Mouse (Mus musculus): ENCODE measurements around the gene Gtf2ird1. TPM values are rescaled to one million over a fixed set of nuclear protein-coding genes. Genes with fewer than 3 reads are reported as not detected.

Gtf2ird1 gene
- polyA plus RNA-seq (2021; fragmentation: Nextera tagmentation) = 6.6 and 8.8 TPM in 2 replicates
- long read RNA-seq, experiment 1, partial matches to known transcripts = 8 of 16 reads
- long read RNA-seq, experiment 1, other reads (novel, unspliced or antisense) = 5 of 16 reads
- long read RNA-seq, experiment 2, transcript Gtf2ird1-209 (30 exons, 3,524 nt) = major isoform, 6 of 48 reads
- long read RNA-seq, experiment 2, partial matches to known transcripts = 7 of 48 reads
- long read RNA-seq, experiment 2, other reads (novel, unspliced or antisense) = 21 of 48 reads

GRCm38 (mm10) chr5:134456503-134456962, at the start of gene Gtf2ird1:
Gene Gtf2ird1 (minus strand): TSS chr5:134456716.

DNA sequence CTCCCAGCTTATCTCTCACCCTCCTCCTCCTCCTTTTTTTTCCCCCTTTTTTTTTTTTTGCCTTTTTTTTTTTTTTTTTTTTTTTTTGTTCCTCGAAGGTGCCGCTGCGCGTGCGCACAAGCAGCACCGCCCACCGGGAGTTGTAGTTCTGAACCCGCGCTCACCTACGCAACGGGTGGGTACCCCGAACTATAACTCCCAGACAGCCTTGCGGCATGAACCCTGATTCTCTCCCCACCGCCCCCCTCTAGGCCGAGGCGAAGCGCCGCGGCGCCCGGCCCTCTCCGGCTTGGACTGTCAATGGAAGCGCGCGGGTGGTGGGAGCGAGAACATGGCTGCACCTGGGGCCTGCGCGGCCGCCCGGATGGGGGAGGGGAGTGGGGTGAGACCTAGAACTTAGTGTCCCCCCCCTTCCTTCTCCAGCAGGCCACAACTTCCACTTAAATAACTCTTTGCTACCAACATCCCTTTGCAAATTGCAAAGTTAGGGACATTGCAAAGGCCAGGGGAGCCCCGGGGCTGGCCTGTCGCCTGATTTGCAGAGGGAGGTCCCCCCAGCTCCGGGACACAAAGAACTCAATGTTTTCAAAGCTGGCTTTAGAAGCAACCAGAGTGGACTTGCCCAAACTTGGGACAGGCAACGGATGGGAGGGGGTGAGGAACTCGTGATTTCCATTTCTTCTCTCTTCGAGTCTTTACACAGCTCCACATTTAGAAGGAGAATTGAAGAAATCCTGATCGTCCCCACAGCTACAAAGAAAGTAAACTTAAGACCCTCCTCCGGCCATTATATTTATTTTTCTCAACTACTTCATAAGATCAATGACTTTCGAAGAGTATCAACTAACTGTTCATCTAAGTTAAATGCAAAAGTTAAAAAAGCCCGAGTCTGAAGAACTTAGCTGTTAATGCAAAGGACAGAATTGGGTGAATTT, 141.6 kb downstream of the Gtf2ird1 start, which contains the start of gene Gtf2i:
Gene Gtf2i, minus strand, starts transcription at position 73 of the 935 bp plus-strand sequence.

Small RNAs within 50 kb of the gene (microRNA-seq; reads per million reads assigned to microRNA genes)
- gene Gm26340 = not detected
- gene Mir3965 = not detected

Other genes starting within 250 kb of the Gtf2ird1 start
- gene Ncf1, start 227.1 kb downstream of the Gtf2ird1 start, polyA plus RNA-seq (2021; fragmentation: Nextera tagmentation) = 3.3 and 3.4 TPM in 2 replicates
- gene Gtf2i, start 142.0 kb downstream of the Gtf2ird1 start, polyA plus RNA-seq (2021; fragmentation: Nextera tagmentation) = 38.7 and 44.0 TPM in 2 replicates
- gene Clip2, start 95.7 kb upstream of the Gtf2ird1 start, polyA plus RNA-seq (2021; fragmentation: Nextera tagmentation) = 4.6 and 5.0 TPM in 2 replicates
- gene Syna, start 103.5 kb upstream of the Gtf2ird1 start, polyA plus RNA-seq (2021; fragmentation: Nextera tagmentation) = 3.0 and 3.3 TPM in 2 replicates
- gene Rfc2, start 124.7 kb upstream of the Gtf2ird1 start, polyA plus RNA-seq (2021; fragmentation: Nextera tagmentation) = 83.2 and 86.5 TPM in 2 replicates
- gene Lat2, start 158.3 kb upstream of the Gtf2ird1 start, polyA plus RNA-seq (2021; fragmentation: Nextera tagmentation) = 2.8 and 4.0 TPM in 2 replicates
- 302 and 303 TPM in 2 replicates for gene Eif4h, start 182.8 kb upstream of the Gtf2ird1 start, polyA plus RNA-seq (2021; fragmentation: Nextera tagmentation)
- 3.8 and 8.3 TPM in 2 replicates for gene Limk1, start 231.9 kb upstream of the Gtf2ird1 start, polyA plus RNA-seq (2021; fragmentation: Nextera tagmentation)

All from layer of hippocampus, adult 6 months (tissue).